Comparison of ENCODE assay signal across 8 mouse cellular contexts in genomic region chr12:75668916-75669257, GRCm38 (mm10). TPM values are rescaled to one million over a fixed set of nuclear protein-coding genes. Genes with fewer than 3 reads are reported as not detected.
DNase-seq lines count a peak whose midpoint lies in the region; ATAC-seq and TF ChIP-seq lines count a peak whose summit lies in the region.

No protein-coding gene starts in this region.

- peak overlapping the region; percentile 51 for H3K9ac ChIP-seq in lung, postnatal 0 days (replicated peaks; ENCODE audit: low read depth)
- H3K9ac ChIP-seq in intestine, embryonic 15.5 days, result peak overlapping the region; percentile 83
- peak overlapping the region; percentile 57 for H3K9ac ChIP-seq in neural tube, embryonic 12.5 days

- H3K4me2 ChIP-seq in lung, postnatal 0 days (replicated peaks; ENCODE audit: low read depth, low read length), result peak overlapping the region; percentile 85
- peak overlapping the region; percentile 79 for H3K4me2 ChIP-seq in intestine, embryonic 15.5 days (replicated peaks)
- H3K4me2 ChIP-seq in neural tube, embryonic 12.5 days (replicated peaks), result peak overlapping the region; percentile 81

- H3K27me3 ChIP-seq in lung, postnatal 0 days (replicated peaks; ENCODE audit: insufficient read depth, low read length), result no peaks in the 10 kb centered on the region
- H3K27me3 ChIP-seq in embryonic facial prominence, embryonic 10.5 days (replicated peaks; ENCODE audit: low read depth, poor library complexity, severe bottlenecking), result no peaks in the 10 kb centered on the region
- no peaks in the 10 kb centered on the region for H3K27me3 ChIP-seq in intestine, embryonic 15.5 days (replicated peaks)
- H3K27me3 ChIP-seq in neural tube, embryonic 12.5 days (replicated peaks), result no peaks in the 10 kb centered on the region

- no peaks in the 10 kb centered on the region for H3K9me3 ChIP-seq in lung, postnatal 0 days (ENCODE audit: low read length)
- no peaks in the 10 kb centered on the region for H3K9me3 ChIP-seq in embryonic facial prominence, embryonic 10.5 days
- no peaks in the 10 kb centered on the region for H3K9me3 ChIP-seq in intestine, embryonic 15.5 days
- H3K9me3 ChIP-seq in neural tube, embryonic 12.5 days, result no peaks in the 10 kb centered on the region

- DNase-seq in lung, postnatal 0 days (ENCODE audit: low spot score), result no peak
- DNase-seq in lung, postnatal 25 days (ENCODE audit: low spot score), result no peak
- DNase-seq in embryonic facial prominence, embryonic 10.5 days (ENCODE audit: low spot score), result no peak
- no peak for DNase-seq in urinary bladder, adult 2 months (ENCODE audit: low spot score)
- no peak for DNase-seq in right cerebral cortex, adult 2 months (ENCODE audit: low spot score in 2 of 2)
- DNase-seq in lung, adult 18-20 months, result no peak

- no peaks in the 10 kb centered on the region for H3K36me3 ChIP-seq in lung, postnatal 0 days (ENCODE audit: insufficient read depth, low read length)
- no peaks in the 10 kb centered on the region for H3K36me3 ChIP-seq in embryonic facial prominence, embryonic 10.5 days (replicated peaks)
- no peaks in the 10 kb centered on the region for H3K36me3 ChIP-seq in intestine, embryonic 15.5 days
- no peaks in the 10 kb centered on the region for H3K36me3 ChIP-seq in neural tube, embryonic 12.5 days

- H3K4me1 ChIP-seq in lung, postnatal 0 days (ENCODE audit: insufficient read depth, low read depth, low read length), result peaks cover 4% of the 10 kb centered on the region; the same call in 1 of the 2 replicates
- H3K4me1 ChIP-seq in embryonic facial prominence, embryonic 10.5 days, result peaks cover 15% of the 10 kb centered on the region
- 0 out of 2 replicates have a peak, but pooled peaks cover 5% of the 10 kb centered on the region for H3K4me1 ChIP-seq in intestine, embryonic 15.5 days (replicated peaks)
- H3K4me1 ChIP-seq in neural tube, embryonic 12.5 days, result peaks cover 13% of the 10 kb centered on the region

- peak overlapping the region; percentile 57 for H3K4me3 ChIP-seq in lung, postnatal 0 days (ENCODE audit: low read depth, low read length)
- peak overlapping the region; percentile 85 for H3K4me3 ChIP-seq in embryonic facial prominence, embryonic 10.5 days
- peak overlapping the region; percentile 75 for H3K4me3 ChIP-seq in intestine, embryonic 15.5 days (replicated peaks)
- peak overlapping the region; percentile 46 for H3K4me3 ChIP-seq in neural tube, embryonic 12.5 days

- WGBS in lung, postnatal 0 days, result under 1% methylated on average over 9 of the region's 9 CpGs
- WGBS in embryonic facial prominence, embryonic 10.5 days, result 1% methylated on average over 9 of the region's 9 CpGs
- under 1% methylated on average over 9 of the region's 9 CpGs for WGBS in intestine, embryonic 15.5 days
- WGBS in neural tube, embryonic 12.5 days, result 1% methylated on average over 9 of the region's 9 CpGs

- peak overlapping the region; percentile 72; the same call in 1 of the 2 replicates for H3K27ac ChIP-seq in lung, postnatal 0 days (ENCODE audit: low read length)
- H3K27ac ChIP-seq in embryonic facial prominence, embryonic 10.5 days (replicated peaks), result peak overlapping the region; percentile 92
- H3K27ac ChIP-seq in intestine, embryonic 15.5 days, result peak overlapping the region; percentile 91
- 0 out of 2 replicates have a peak overlapping the region, but pooled peaks have one; percentile 54 for H3K27ac ChIP-seq in neural tube, embryonic 12.5 days

- no peak for TF ChIP-seq EP300 in lung, postnatal 0 days (IDR thresholded peaks at IDR 0.05)

- no peak; the same call in 1 of the 2 replicates for ATAC-seq in lung, postnatal 0 days
- peak; percentile 52; the same call in 1 of the 2 replicates for ATAC-seq in intestine, embryonic 15.5 days
- peak; percentile 46 for ATAC-seq in neural tube, embryonic 12.5 days (ENCODE audit: low FRiP score, low read depth)

- TF ChIP-seq CTCF in lung, postnatal 0 days (IDR thresholded peaks at IDR 0.05), result no peak

RNA-seq across cellular contexts. Expression of gene Wdr89, which starts 0.5 kb away (rescaled TPM):
- polyA plus RNA-seq in lung, postnatal 0 days (2015; fragmentation: Nextera tagmentation; extraction: Ambion mirVana), result 3.5 and 4.0 TPM in 2 replicates
- 15.6 and 16.5 TPM in 2 replicates for polyA plus RNA-seq in embryonic facial prominence, embryonic 10.5 days (2016; fragmentation: Nextera tagmentation; extraction: Ambion mirVana)
- 11.0 and 12.6 TPM in 2 replicates for polyA plus RNA-seq in intestine, embryonic 15.5 days (2015; fragmentation: Nextera tagmentation; extraction: Ambion mirVana)
- polyA plus RNA-seq in neural tube, embryonic 12.5 days (2016; fragmentation: Nextera tagmentation; extraction: Ambion mirVana), result 7.0 and 8.3 TPM in 2 replicates
- polyA plus RNA-seq in urinary bladder, adult 2 months (2012; rRNA removed), result 13.4 and 15.8 TPM in 2 replicates
